Mouse (Mus musculus) frontal cortex, adult (tissue): ENCODE data around the gene Thnsl1.

Experiments used
- ATAC-seq: cut with Nextera tagmentation; 2 replicates; pipeline ENCODE4 v1.9.2; 2017; ENCODE audit warnings: mild to moderate bottlenecking, moderate library complexity, mixed read lengths; ENCODE audit not compliant: low TSS enrichment

Thnsl1 gene

GRCm38 (mm10) chr2:21204912-21205830 is at the start of gene Thnsl1, which contains the start of gene Enkur:
Gene Thnsl1 (plus strand): TSS chr2:21205724.
Gene Enkur (minus strand): TSS chr2:21205365.
- ATAC-seq: peak; percentile 98

- ATAC-seq: no peak
Observed at GRCm38 (mm10) chr2:21164296-21164695, 41.2 kb upstream of the Thnsl1 start.

GRCm38 (mm10) chr2:21167916-21168315 is 37.6 kb upstream of the Thnsl1 start:
- no peak for ATAC-seq

- ATAC-seq: no peak
Observed at GRCm38 (mm10) chr2:21172797-21173196, 32.7 kb upstream of the Thnsl1 start.

DNA sequence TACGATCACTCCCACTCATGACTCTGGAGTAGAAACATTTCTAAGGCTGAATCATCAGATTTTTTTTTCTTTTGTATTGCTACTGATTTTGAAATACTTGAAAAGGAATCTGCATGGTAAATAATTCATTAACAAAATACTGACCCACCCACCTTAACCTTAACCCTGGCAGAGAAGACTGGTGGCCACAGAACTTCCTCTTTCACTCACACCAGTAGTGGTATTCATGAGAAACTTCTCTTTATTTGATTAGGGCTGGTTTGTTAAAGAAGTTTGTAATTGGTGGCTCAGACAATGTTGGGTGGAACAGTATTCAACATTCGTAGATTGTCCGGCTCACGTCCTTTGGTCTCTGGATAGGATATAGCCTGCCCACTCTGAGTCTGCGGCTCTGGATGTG is 26.4 kb upstream of the Thnsl1 start:
- ATAC-seq: no peak

- no peak for ATAC-seq
Observed at GRCm38 (mm10) chr2:21182811-21183210, 22.7 kb upstream of the Thnsl1 start.

GRCm38 (mm10) chr2:21187576-21187975 is 17.9 kb upstream of the Thnsl1 start:
- ATAC-seq: peak; percentile 79

DNA sequence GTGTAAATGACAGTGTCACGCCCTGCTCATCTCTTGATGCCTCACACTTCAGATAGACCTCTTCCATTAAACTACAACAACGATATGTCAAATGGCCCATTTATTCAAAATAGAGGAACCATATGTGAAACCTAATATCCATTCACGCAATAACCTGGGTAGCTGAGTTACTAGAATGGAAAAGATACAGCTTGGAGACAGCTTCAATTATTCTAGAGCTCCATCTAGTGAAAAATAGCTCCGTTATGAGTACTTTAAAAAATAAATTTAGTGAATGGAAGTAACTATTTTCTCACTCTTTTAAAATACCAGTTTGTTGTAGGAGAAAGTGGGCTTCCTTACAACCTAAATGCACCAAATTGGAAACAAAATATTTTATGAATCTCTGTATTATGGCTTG is 16.9 kb upstream of the Thnsl1 start:
- peak; percentile 78 for ATAC-seq

GRCm38 (mm10) chr2:21191232-21191631 is 14.3 kb upstream of the Thnsl1 start:
- no peak for ATAC-seq

GRCm38 (mm10) chr2:21195233-21195632 is 10.3 kb upstream of the Thnsl1 start:
- no peak for ATAC-seq

DNA sequence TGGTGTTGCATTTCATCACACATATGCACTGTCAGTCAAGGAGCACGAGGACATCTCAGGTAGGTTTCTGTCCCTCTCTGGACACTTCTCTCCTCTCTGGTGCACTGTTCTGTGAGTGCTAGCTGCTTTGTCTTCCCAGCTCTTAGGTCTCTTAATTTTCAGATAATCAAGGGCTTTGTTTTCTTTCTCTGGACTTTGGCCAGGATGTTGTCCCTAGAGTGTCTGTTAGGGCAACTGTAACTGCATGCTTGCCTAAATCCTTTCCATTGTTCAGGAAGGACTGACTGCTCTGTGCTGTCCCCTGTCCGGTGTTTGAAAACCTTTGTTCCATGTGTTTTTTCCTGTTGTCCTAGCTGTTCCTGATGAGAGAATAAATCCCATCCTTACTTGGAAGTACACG is 6.5 kb upstream of the Thnsl1 start:
- no peak for ATAC-seq

- no peak for ATAC-seq
Observed at GRCm38 (mm10) chr2:21202754-21203153, 2.8 kb upstream of the Thnsl1 start.

DNA sequence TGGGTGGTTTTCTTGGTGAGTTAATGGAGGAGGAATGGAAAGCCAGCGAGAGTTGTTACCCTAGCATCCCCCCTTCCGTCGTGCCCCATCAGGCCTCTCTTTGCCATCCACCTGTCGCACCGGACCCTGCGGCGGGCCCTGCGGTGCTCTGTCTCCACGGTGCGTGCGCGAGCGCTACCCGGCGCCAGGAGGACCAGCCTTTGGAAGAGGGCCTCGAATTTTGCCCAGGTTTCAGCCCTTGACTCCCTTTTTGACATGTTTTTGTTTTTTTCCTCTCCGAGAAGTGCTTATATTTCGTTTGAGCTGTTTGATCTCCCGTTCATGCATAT is 271 bp downstream of the Thnsl1 start:
- ATAC-seq: peak; percentile 84

- ATAC-seq: no peak
Observed at GRCm38 (mm10) chr2:21206278-21206677, 754 bp downstream of the Thnsl1 start.

DNA sequence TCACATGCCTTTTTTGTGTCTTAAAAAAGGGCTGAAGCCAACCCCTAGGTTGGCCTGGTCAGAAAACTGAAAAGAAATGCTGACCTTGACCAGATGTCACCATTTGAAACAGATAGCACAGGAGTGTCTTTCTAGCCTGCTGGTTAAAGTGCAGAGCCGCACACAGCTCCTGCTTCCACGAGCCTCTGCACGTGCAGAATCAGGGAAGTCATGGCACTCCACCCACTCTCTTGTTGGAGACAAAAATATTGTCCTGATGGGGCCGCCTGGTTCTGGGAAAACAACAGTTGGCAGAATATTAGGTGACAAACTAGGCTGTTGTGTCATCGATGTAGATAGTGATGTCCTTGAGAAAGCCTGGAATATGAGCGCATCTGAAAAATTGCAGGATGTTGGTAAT is 5.8 kb downstream of the Thnsl1 start:
- no peak for ATAC-seq

DNA sequence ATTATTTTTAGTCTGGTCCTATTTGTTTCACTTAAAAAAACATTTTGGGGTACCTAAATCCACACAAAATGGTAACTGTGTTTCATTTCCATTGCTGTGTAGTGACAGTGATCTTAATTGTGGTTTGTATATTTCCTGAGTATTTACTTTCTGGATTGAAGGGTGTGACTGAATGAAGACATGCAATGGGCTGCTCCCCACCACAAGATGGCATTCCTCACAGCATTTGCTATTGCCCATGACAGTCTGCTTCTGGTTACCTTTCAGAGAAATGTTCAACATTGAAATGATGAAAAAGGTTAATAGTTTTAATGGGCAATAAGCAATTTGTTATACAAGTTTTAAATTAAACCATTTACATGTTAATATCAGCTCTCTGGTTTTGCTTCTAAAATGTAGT is 8.8 kb downstream of the Thnsl1 start:
- peak; percentile 69; the same call in 1 of the 2 replicates for ATAC-seq

DNA sequence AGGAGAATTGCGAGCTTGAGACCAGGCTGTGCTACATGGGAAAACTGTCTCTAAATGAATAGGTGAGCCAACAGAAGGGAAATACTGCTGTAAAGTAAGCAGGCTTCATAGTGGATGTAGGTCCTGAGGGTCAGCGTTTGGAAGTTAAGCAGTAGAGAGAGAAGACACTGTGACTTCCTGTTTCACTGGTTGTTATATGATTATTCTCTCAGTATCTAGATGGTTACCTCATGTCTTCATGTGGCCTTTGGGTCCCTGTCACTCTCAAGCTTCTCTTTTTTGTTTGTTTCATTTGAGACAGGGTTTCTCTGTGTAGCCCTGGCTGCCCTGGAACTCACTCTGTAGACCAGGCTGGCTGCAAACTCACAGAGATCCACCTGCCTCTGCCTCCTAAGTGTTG is 9.8 kb downstream of the Thnsl1 start:
- ATAC-seq: no peak

- ATAC-seq: no peak
Observed at GRCm38 (mm10) chr2:21222453-21223384, 17.2 kb downstream of the Thnsl1 start.

DNA sequence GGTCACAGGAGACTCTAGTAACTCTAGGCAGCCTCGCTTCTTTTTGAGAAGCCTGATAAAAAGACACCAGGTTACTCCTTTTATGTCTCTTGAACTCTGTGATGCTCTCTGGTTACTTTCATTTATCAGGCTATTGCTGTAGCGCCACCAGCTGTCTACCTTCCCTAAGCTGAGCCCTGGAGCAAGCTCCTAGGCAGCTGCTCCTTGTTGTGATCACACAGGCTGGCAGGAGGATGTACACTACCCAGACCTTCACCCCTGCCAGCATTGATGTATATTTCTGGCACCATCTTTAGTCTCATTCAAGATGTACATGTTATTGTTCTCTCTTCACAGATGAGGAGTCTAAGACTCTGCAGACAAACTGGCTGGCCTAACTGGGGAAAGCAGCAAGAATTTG is 24.8 kb downstream of the Thnsl1 start:
- ATAC-seq: no peak

- no peak for ATAC-seq
Observed at GRCm38 (mm10) chr2:21231147-21231546, 25.6 kb downstream of the Thnsl1 start.

- peak; percentile 51 for ATAC-seq
Observed at GRCm38 (mm10) chr2:21234871-21235648, 29.5 kb downstream of the Thnsl1 start.
